Comparison of ENCODE assay signal across 7 mouse cellular contexts in the genomic region with DNA sequence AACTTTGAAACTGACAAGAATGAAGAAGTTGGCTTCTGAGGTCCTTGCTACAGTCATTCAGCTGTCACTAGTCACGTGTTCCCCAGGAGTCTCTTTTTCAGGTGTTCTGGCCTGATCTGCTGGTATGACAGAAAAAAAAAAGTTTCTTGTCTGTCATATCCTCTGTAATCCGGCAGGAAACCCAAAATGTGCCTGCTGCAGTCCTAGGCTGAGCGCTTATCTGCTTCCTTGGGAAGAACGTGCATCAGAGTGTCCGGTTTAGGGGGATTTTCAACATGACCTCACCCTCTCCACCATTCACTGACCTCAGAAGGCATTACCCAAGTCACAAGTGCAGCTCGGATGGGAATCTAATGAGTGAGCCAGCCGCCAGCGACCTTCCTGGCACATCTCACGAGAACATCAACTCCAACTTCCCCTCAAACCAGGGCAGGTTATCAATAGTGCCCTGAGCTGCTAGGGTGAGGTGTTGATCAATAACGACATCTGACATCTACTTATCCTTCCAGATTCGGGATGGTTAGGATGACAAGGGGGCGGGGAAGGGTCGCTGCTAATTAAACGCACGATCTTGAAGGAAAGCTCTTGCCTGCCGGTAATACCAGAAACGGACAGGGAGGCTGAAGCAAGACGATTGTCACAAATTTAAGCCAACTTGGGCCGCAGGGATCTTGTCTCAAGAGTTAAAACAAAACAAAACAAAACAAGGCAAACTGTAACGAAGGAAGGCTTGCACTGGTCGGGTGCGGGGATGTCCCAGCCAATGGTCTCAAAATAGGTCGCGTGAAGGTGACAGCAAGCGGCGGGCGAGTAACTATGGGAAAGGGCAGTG. TPM values are rescaled to one million over a fixed set of nuclear protein-coding genes. Genes with fewer than 3 reads are reported as not detected.
DNase-seq lines count a peak whose midpoint lies in the region; ATAC-seq lines count a peak whose summit lies in the region.

No protein-coding gene starts in this region.

- WGBS in hindbrain, embryonic 10.5 days, result 8% methylated on average over 27 of the region's 27 CpGs
- 6% methylated on average over 27 of the region's 27 CpGs for WGBS in limb, embryonic 15.5 days

- no peaks in the 10 kb centered on the region for H3K9me3 ChIP-seq in erythroblast, embryonic 14.5 days (ENCODE audit: control insufficient read depth, low read length)
- no peaks in the 10 kb centered on the region for H3K9me3 ChIP-seq in hindbrain, embryonic 10.5 days
- no peaks in the 10 kb centered on the region for H3K9me3 ChIP-seq in limb, embryonic 15.5 days

- DNase-seq in Muller cell, postnatal 12 days (ENCODE audit: inconsistent ontology term), result peak; percentile 74
- no peak for DNase-seq in hindbrain, embryonic 10.5 days (ENCODE audit: low spot score)
- DNase-seq in right cerebral cortex, postnatal 14 days, result no peak

- peak; percentile 50 for ATAC-seq in CD4-positive, CD25-positive, alpha-beta regulatory T cell, adult 4 months
- no peak for ATAC-seq in limb, embryonic 15.5 days (ENCODE audit: insufficient number of reproducible peaks, low FRiP score, low TSS enrichment, low read depth)
- ATAC-seq in monocyte, adult 5-6 weeks (replicated peaks; ENCODE audit: insufficient number of reproducible peaks, low FRiP score, low TSS enrichment, poor library complexity, severe bottlenecking), result peak; percentile 18

- H3K4me2 ChIP-seq in limb, embryonic 15.5 days, result peak overlapping the region; percentile 72

- H3K27ac ChIP-seq in hindbrain, embryonic 10.5 days, result peak overlapping the region; percentile 97
- peak overlapping the region; percentile 87 for H3K27ac ChIP-seq in limb, embryonic 15.5 days

- H3K27me3 ChIP-seq in erythroblast, embryonic 14.5 days (ENCODE audit: control insufficient read depth), result no peaks in the 10 kb centered on the region
- peaks cover 18% of the 10 kb centered on the region for H3K27me3 ChIP-seq in hindbrain, embryonic 10.5 days (ENCODE audit: insufficient read depth, poor library complexity, severe bottlenecking)
- 0 out of 2 replicates have a peak, but pooled peaks cover 4% of the 10 kb centered on the region for H3K27me3 ChIP-seq in limb, embryonic 15.5 days

- peak overlapping the region; percentile 66 for H3K9ac ChIP-seq in limb, embryonic 15.5 days

- peaks cover 26% of the 10 kb centered on the region for H3K36me3 ChIP-seq in erythroblast, embryonic 14.5 days (ENCODE audit: control insufficient read depth)
- peaks cover 17% of the 10 kb centered on the region for H3K36me3 ChIP-seq in hindbrain, embryonic 10.5 days
- peaks cover 12% of the 10 kb centered on the region for H3K36me3 ChIP-seq in limb, embryonic 15.5 days

- peaks cover 69% of the 10 kb centered on the region for H3K4me1 ChIP-seq in erythroblast, embryonic 14.5 days (ENCODE audit: control insufficient read depth)
- peaks cover 50% of the 10 kb centered on the region for H3K4me1 ChIP-seq in hindbrain, embryonic 10.5 days (replicated peaks)
- H3K4me1 ChIP-seq in limb, embryonic 15.5 days, result peaks cover 27% of the 10 kb centered on the region

- peak overlapping the region; percentile 87 for H3K4me3 ChIP-seq in erythroblast, embryonic 14.5 days (replicated peaks)
- H3K4me3 ChIP-seq in hindbrain, embryonic 10.5 days, result peak overlapping the region; percentile 94
- peak overlapping the region; percentile 91 for H3K4me3 ChIP-seq in limb, embryonic 15.5 days

RNA-seq across cellular contexts. Expression of a gene that starts 0.8 kb away (rescaled TPM):
- polyA plus RNA-seq in CD4-positive, CD25-positive, alpha-beta regulatory T cell, adult 4 months (2017; shearing (Covaris generic)), result 10 to 100 TPM; 55.1 to 57.8 TPM
- polyA plus RNA-seq in erythroblast, embryonic 14.5 days (2012), result 4.0 TPM in 2 replicates
- 15.6 and 20.2 TPM in 2 replicates for polyA plus RNA-seq in hindbrain, embryonic 10.5 days (2016; fragmentation: Nextera tagmentation; extraction: Ambion mirVana)
- 20.4 and 23.7 TPM in 2 replicates for polyA plus RNA-seq in limb, embryonic 15.5 days (2015; fragmentation: Nextera tagmentation; extraction: Ambion mirVana)
- 71.1 to 88.8 TPM (median 81.3 TPM) in 3 replicates for total RNA-seq in monocyte, adult 5-6 weeks (2017)

RNA-seq across cellular contexts. Expression of a gene that starts 51.9 kb away (rescaled TPM):
- under 1 TPM; 0.22 to 0.39 TPM for polyA plus RNA-seq in CD4-positive, CD25-positive, alpha-beta regulatory T cell, adult 4 months (2017; shearing (Covaris generic))
- 0.02 TPM in 1 of 2 replicates, not detected in the other for polyA plus RNA-seq in erythroblast, embryonic 14.5 days (2012)
- polyA plus RNA-seq in hindbrain, embryonic 10.5 days (2016; fragmentation: Nextera tagmentation; extraction: Ambion mirVana), result not detected in 2 replicates
- polyA plus RNA-seq in limb, embryonic 15.5 days (2015; fragmentation: Nextera tagmentation; extraction: Ambion mirVana), result not detected in 2 replicates
- total RNA-seq in monocyte, adult 5-6 weeks (2017), result 0.85 to 6.5 TPM (median 1.6 TPM) in 3 replicates
